Mouse (Mus musculus) midbrain, embryonic 15.5 days (tissue): ENCODE measurements around the gene Slc29a4. TPM values are rescaled to one million over a fixed set of nuclear protein-coding genes. Genes with fewer than 3 reads are reported as not detected.

Experiments used
- ATAC-seq: fragments of 200-750 bp; cut with Nextera tagmentation; replicated peaks from 2 replicates; pipeline ENCODE4 v1.8.0; 2017; ENCODE audit warnings: moderate TSS enrichment
- H3K27ac ChIP-seq: fragments of 300-500 bp; sonication (generic); 2 replicates; pipeline ENCODE4 v1.5.1; 2015; ENCODE audit warnings: mild to moderate bottlenecking, inconsistent platforms
- H3K27me3 ChIP-seq: fragments of 300-500 bp; sonication (generic); replicated peaks from 2 replicates; pipeline ENCODE4 v1.6.1; 2015; ENCODE audit warnings: inconsistent platforms
- H3K36me3 ChIP-seq: fragments of 300-500 bp; sonication (generic); replicated peaks from 2 replicates; pipeline ENCODE4 v1.6.1; 2015; ENCODE audit warnings: inconsistent platforms
- H3K4me1 ChIP-seq: fragments of 300-500 bp; sonication (generic); 2 replicates; pipeline ENCODE4 v1.6.1; 2015; ENCODE audit warnings: inconsistent platforms
- H3K4me2 ChIP-seq: fragments of 300-500 bp; sonication (generic); 2 replicates; pipeline ENCODE4 v1.6.1; 2015; ENCODE audit warnings: inconsistent platforms, mild to moderate bottlenecking, moderate library complexity
- H3K4me3 ChIP-seq: fragments of 300-500 bp; sonication (generic); 2 replicates; pipeline ENCODE4 v1.5.1; 2015; ENCODE audit warnings: mild to moderate bottlenecking, inconsistent platforms
- H3K9ac ChIP-seq: fragments of 300-500 bp; sonication (generic); 2 replicates; pipeline ENCODE4 v1.6.1; 2015; ENCODE audit warnings: mild to moderate bottlenecking, inconsistent platforms
- H3K9me3 ChIP-seq: fragments of 300-500 bp; sonication (generic); 2 replicates; pipeline ENCODE4 v1.6.1; 2016; ENCODE audit warnings: inconsistent platforms
- WGBS: fragments of 180-500 bp; shearing (Covaris S2); methylation state at CpG from one replicate; pipeline ENCODE4 v1.1.7; 2015; ENCODE audit warnings: mixed read lengths; 5-methylcytosine and 5-hydroxymethylcytosine counted together
- polyA plus RNA-seq: library from polyadenylated mRNA; unstranded; fragments of >200 nt; fragmentation: Nextera tagmentation; extraction: Ambion mirVana; gene quantifications from 2 replicates; pipeline ENCODE4 v1.2.1, GENCODE M21; 2015

The Slc29a4 gene
- polyA plus RNA-seq, 1 experiment from 2014 or later, result 97.2 TPM

DNA sequence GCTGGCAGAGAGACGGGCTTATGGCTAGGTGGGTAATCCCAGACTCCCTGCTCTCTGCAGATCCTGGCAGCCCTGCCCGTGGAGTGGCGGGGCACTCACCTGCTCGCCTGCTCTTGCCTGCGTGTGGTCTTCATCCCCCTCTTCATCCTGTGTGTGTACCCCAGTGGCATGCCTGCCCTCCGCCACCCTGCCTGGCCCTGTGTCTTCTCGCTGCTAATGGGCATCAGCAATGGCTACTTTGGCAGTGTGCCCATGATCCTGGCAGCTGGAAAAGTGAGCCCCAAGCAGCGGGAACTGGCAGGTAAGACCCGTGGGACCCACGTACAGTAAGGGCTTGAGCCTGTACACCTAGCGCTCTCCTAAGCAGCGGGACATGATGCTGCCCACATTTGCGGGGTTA, 27.6 kb downstream of the Slc29a4 start:
- WGBS, result 86% methylated on average over 13 of the region's 13 CpGs
- Histone ChIP-seq H3K4me3 (no peak overlapping the region), H3K36me3 (peaks cover 20% of the 10 kb centered on the region), H3K4me1 (peaks cover 8% of the 10 kb centered on the region), H3K27me3 (no peaks in the 10 kb centered on the region), H3K27ac (no peak overlapping the region), H3K4me2 (no peak overlapping the region), H3K9me3 (no peaks in the 10 kb centered on the region), H3K9ac (no peak overlapping the region)
- no peak for ATAC-seq

DNA sequence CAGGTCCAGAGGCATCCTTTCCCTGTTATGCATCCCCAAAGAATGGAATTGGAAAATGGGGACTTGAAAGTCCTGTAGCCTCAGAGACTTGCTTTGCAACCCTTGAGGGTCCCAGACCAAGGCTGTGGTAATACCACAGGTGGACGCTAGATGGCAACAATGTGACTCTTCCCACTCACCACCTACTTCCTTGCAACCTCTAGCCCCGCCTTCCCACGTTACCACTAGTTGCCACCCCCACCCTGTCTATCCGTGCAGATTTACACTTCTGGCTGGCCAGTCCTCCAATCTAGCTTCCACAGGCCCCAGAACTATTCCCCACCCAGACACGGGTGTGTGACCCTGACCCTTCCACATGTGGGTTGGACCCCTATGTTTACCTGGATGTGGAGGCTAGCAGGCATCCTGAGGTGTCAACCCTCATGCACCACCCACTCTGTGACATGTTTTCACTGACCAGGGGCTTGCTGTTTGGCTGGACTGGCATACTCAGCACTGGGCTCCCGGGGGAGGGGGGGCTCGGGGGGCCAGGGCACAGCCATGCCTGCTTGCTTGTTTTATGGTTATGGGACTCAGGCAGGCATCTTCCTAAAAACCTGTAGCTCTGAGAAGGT, 31.3 kb downstream of the Slc29a4 start:
- Histone ChIP-seq H3K27me3 (no peaks in the 10 kb centered on the region), H3K4me1 (peaks cover 8% of the 10 kb centered on the region), H3K4me3 (no peak overlapping the region), H3K36me3 (peaks cover 47% of the 10 kb centered on the region), H3K4me2 (no peak overlapping the region), H3K9ac (no peak overlapping the region), H3K9me3 (no peaks in the 10 kb centered on the region), H3K27ac (peak overlapping the region; percentile 48)
- whole genome bisulfite sequencing, result 17% methylated on average over 7 of the region's 7 CpGs
- ATAC-seq, result peak; percentile 74

- no peaks in the 10 kb centered on the region for H3K27me3 ChIP-seq
- 91% methylated on average over 7 of the region's 7 CpGs for WGBS
- no peak overlapping the region for H3K9ac ChIP-seq
- no peak overlapping the region for H3K4me2 ChIP-seq
- no peaks in the 10 kb centered on the region for H3K9me3 ChIP-seq
- peak overlapping the region; percentile 48; the same call in 1 of the 2 replicates for H3K27ac ChIP-seq
- peaks cover 8% of the 10 kb centered on the region for H3K4me1 ChIP-seq
- H3K36me3 ChIP-seq, result peaks cover 49% of the 10 kb centered on the region
- no peak for ATAC-seq
- H3K4me3 ChIP-seq, result no peak overlapping the region
Measured at GRCm38 (mm10) chr5:142724265-142724664, 32.0 kb downstream of the Slc29a4 start.

GRCm38 (mm10) chr5:142726748-142727147, 34.4 kb downstream of the Slc29a4 start:
- Histone ChIP-seq H3K27ac (0 out of 2 replicates have a peak overlapping the region, but pooled peaks have one; percentile 26), H3K4me3 (no peak overlapping the region), H3K36me3 (peaks cover 60% of the 10 kb centered on the region), H3K4me2 (no peak overlapping the region), H3K9me3 (no peaks in the 10 kb centered on the region), H3K4me1 (peaks cover 8% of the 10 kb centered on the region), H3K9ac (no peak overlapping the region), H3K27me3 (no peaks in the 10 kb centered on the region)
- WGBS, result 75% methylated on average over 6 of the region's 6 CpGs
- ATAC-seq, result no peak

DNA sequence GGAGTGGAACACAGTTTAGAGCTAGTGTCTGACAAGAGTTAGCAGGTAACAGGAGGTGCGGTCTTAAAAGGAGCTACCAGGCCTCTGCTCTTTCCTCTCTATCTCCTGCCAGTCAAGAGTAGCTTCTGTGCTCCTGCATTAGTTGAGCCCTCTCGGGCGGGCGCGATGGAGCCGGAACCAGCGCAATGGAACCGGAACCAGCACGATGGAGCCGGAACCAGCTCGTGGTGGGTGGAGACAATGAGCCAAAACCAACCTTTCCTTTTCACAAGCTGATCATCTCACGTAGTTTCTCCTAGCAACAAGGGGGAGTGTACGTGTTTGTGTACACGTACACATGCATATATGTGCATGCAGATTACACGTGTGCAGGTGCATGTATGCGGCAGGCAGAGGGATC, 36.0 kb downstream of the Slc29a4 start:
- H3K27me3 ChIP-seq, result no peaks in the 10 kb centered on the region
- H3K36me3 ChIP-seq, result peaks cover 72% of the 10 kb centered on the region
- 97% methylated on average over 16 of the region's 16 CpGs for WGBS
- no peak overlapping the region for H3K4me3 ChIP-seq
- no peak overlapping the region for H3K9ac ChIP-seq
- H3K4me1 ChIP-seq, result peaks cover 7% of the 10 kb centered on the region
- no peak overlapping the region for H3K27ac ChIP-seq
- ATAC-seq, result no peak
- no peak overlapping the region for H3K4me2 ChIP-seq
- H3K9me3 ChIP-seq, result no peaks in the 10 kb centered on the region

DNA sequence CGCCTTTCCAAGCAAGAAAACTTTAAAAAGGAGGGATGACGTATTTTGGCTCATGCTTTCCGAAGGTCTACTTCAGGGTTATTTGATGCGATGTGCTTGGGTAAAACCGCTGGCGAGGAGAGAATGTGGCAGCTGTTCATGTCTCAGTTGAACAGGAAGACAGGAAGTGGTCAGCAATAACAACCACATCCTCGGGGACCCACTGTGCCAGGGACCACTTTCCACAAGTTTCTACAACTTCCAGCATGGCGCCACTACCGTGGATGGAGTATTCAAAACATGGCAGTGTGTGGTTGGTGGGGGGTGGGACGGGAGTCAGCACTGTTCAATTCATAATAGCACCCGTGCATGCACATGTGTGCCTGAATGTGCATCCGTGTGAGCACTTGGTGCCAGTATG, 38.0 kb downstream of the Slc29a4 start:
- Histone ChIP-seq H3K4me3 (no peak overlapping the region), H3K27me3 (no peaks in the 10 kb centered on the region), H3K36me3 (peaks cover 85% of the 10 kb centered on the region), H3K27ac (no peak overlapping the region), H3K4me1 (no peaks in the 10 kb centered on the region), H3K4me2 (no peak overlapping the region), H3K9ac (no peak overlapping the region), H3K9me3 (no peaks in the 10 kb centered on the region)
- no peak for ATAC-seq
- WGBS, result 94% methylated on average over 12 of the region's 12 CpGs

DNA sequence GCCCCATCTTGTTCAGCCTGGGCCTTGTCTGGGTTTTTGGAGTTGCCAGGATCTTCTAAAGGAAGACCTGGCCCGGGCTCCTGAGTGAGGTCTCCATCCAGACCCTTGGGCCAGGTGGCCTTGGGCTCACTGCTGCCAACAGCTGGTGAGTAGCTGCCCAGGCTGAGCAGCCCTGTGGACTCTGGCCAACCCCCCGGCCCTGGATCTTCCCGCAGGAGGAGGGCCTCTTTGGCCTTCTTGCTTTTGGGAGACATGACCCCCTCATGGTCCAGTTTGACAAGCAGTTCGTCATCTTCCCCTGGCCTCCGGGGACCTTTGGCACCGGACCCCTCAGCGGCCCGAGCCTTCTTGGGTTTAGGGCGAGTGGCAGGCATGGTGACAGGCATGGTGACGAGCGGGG, 39.6 kb downstream of the Slc29a4 start:
- Histone ChIP-seq H3K9me3 (no peaks in the 10 kb centered on the region), H3K36me3 (peaks cover 86% of the 10 kb centered on the region), H3K4me2 (no peak overlapping the region), H3K4me1 (no peaks in the 10 kb centered on the region), H3K27ac (no peak overlapping the region), H3K9ac (no peak overlapping the region), H3K27me3 (no peaks in the 10 kb centered on the region), H3K4me3 (no peak overlapping the region)
- WGBS, result 93% methylated on average over 11 of the region's 11 CpGs
- no peak for ATAC-seq

DNA sequence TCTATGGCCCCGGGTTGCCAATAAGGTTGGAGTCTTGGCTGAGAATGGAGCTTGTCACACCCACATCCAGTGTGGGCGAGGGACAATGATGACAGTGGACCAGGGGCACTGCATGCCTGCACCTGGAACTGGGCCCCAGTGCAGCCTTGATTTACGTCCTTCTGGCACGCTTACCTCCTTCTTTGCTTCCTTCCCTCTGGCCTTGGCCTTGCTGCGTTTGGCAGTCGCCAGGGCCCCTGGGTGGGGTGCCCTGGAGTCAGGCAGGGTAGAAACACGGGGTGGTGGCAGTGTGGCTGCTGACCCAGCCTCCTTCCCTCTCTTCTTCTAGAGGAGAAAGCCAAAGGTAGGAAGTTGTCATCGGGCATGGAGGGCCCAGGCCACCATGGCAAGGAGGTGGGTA, 47.6 kb downstream of the Slc29a4 start:
- WGBS, result 93% methylated on average over 8 of the region's 8 CpGs
- Histone ChIP-seq H3K4me2 (no peak overlapping the region), H3K9ac (no peak overlapping the region), H3K27ac (no peak overlapping the region), H3K4me3 (no peak overlapping the region), H3K36me3 (peaks cover 49% of the 10 kb centered on the region), H3K4me1 (no peaks in the 10 kb centered on the region), H3K9me3 (no peaks in the 10 kb centered on the region), H3K27me3 (no peaks in the 10 kb centered on the region)
- no peak for ATAC-seq

GRCm38 (mm10) chr5:142747026-142747629, 54.8 kb downstream of the Slc29a4 start:
- Histone ChIP-seq H3K4me3 (no peak overlapping the region), H3K27me3 (no peaks in the 10 kb centered on the region), H3K9me3 (no peaks in the 10 kb centered on the region), H3K27ac (peak overlapping the region; percentile 6; the same call in 1 of the 2 replicates), H3K9ac (no peak overlapping the region), H3K4me1 (no peaks in the 10 kb centered on the region), H3K4me2 (no peak overlapping the region), H3K36me3 (peaks cover 43% of the 10 kb centered on the region)
- 58% methylated on average over 12 of the region's 12 CpGs for WGBS
- no peak for ATAC-seq

DNA sequence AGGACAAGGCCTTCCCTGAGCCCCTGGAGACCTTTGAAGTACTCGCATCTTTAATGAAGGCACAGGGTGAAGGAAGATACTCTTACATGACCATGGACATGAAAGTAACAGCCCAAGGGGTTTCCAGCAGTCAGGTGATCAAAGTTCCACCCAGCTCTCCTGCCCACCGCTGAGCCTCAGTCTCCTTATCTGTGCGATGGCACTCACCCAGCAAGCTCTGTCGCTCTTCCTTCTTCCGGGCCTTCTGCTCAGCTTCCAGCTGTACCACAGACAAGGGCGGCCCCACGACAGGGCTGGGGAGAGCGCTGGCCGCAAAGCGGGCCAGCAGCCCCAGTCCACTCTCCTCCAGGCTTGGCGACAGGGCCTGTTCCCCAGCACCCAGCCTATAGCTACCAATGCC, 57.9 kb downstream of the Slc29a4 start:
- Histone ChIP-seq H3K4me1 (0 out of 2 replicates have a peak, but pooled peaks cover 5% of the 10 kb centered on the region), H3K36me3 (peaks cover 43% of the 10 kb centered on the region), H3K9me3 (no peaks in the 10 kb centered on the region), H3K27ac (no peak overlapping the region), H3K27me3 (no peaks in the 10 kb centered on the region), H3K4me2 (no peak overlapping the region), H3K4me3 (no peak overlapping the region), H3K9ac (no peak overlapping the region)
- no peak for ATAC-seq
- 90% methylated on average over 11 of the region's 11 CpGs for WGBS

DNA sequence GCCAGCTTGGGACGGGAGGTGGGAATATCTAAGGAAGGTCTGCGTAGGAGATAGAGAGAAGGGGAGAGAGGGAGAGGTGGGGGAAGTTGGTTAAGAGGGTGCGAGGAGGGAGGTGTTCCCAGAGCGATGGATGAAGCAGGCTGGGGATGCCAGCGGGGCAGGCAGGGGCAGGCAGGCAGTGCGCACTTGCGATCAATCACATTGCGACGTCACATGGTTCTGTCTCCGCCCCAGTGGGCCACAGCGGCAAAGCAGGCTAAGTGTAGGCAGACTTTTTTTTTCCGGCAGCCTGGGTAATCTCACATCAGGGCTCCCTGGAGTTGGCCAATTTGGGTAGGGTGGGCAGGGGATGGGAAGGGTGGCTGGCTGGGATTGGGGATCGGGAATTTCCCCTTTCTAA, 59.9 kb downstream of the Slc29a4 start:
- Histone ChIP-seq H3K27me3 (no peaks in the 10 kb centered on the region), H3K4me3 (no peak overlapping the region), H3K27ac (no peak overlapping the region), H3K36me3 (peaks cover 50% of the 10 kb centered on the region), H3K4me2 (no peak overlapping the region), H3K9ac (no peak overlapping the region), H3K9me3 (no peaks in the 10 kb centered on the region), H3K4me1 (0 out of 2 replicates have a peak, but pooled peaks cover 5% of the 10 kb centered on the region)
- WGBS, result 59% methylated on average over 13 of the region's 13 CpGs
- ATAC-seq, result no peak

DNA sequence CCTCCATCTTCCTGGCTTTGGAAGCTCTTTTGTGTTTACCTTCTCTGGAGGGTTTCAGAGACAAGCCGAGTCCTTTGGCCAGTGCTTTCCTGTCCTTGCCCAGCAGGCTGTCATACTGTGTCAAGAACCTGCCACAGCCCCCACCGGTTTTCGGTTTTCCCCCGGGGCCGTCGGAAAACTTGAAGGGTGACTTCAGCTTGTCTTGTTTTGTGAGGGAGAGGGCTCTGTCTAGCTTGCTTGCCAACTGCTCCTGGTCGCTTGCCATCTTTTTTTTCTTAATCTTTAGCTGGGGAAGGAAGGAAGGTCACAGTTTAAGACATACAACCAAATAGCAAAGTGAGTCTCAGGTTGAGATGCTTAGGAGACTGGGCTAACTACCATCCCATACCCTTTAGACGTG, 67.5 kb downstream of the Slc29a4 start:
- Histone ChIP-seq H3K4me2 (no peak overlapping the region), H3K36me3 (peaks cover 52% of the 10 kb centered on the region), H3K27ac (peak overlapping the region; percentile 22), H3K4me3 (no peak overlapping the region), H3K9ac (no peak overlapping the region), H3K9me3 (no peaks in the 10 kb centered on the region), H3K27me3 (no peaks in the 10 kb centered on the region), H3K4me1 (peaks cover 22% of the 10 kb centered on the region)
- no peak for ATAC-seq
- 91% methylated on average over 8 of the region's 8 CpGs for WGBS
